In genomic region chr10:36554941-36555888, GRCm38 (mm10) we compare ENCODE assay signal across 15 mouse cellular contexts. TPM values are rescaled to one million over a fixed set of nuclear protein-coding genes. Genes with fewer than 3 reads are reported as not detected.
DNase-seq lines count a peak whose midpoint lies in the region; ATAC-seq lines count a peak whose summit lies in the region.
"Had no signal": no experiment of that assay in that cellular context is flagged by ENCODE, and none has a peak within 500 bp of the region (broad histone marks: within the 10 kb centered on the region; RNA-seq: fewer than 3 reads in every experiment).

No protein-coding gene starts in this region.

- no peaks in the 10 kb centered on the region for H3K4me1 ChIP-seq in embryonic facial prominence, embryonic 14.5 days (ENCODE audit: control insufficient read depth, insufficient read depth, low read length)
- H3K4me1 ChIP-seq in forebrain, embryonic 14.5 days (ENCODE audit: control insufficient read depth, insufficient read depth, low read length): peaks cover 4% of the 10 kb centered on the region; the same call in 1 of the 2 replicates
- no peaks in the 10 kb centered on the region for H3K4me1 ChIP-seq in intestine, embryonic 14.5 days (replicated peaks; ENCODE audit: control insufficient read depth, insufficient read depth, low read length)
- peaks cover 12% of the 10 kb centered on the region for H3K4me1 ChIP-seq in neural tube, embryonic 13.5 days (replicated peaks)
- H3K4me1 ChIP-seq: limb, embryonic 15.5 days had no signal

- no peak overlapping the region for H3K4me3 ChIP-seq in embryonic facial prominence, embryonic 14.5 days (ENCODE audit: low read depth, low read length)
- no peak overlapping the region for H3K4me3 ChIP-seq in forebrain, embryonic 14.5 days (ENCODE audit: low read depth, low read length)
- no peak overlapping the region for H3K4me3 ChIP-seq in intestine, embryonic 14.5 days (ENCODE audit: low read depth, low read length)
- H3K4me3 ChIP-seq in neural tube, embryonic 13.5 days: no peak overlapping the region
- H3K4me3 ChIP-seq: limb, embryonic 15.5 days had no signal

- 0 out of 2 replicates have a peak, but pooled peaks have one; percentile 30 for ATAC-seq in embryonic facial prominence, embryonic 14.5 days (ENCODE audit: low read depth)
- peak; percentile 88 for ATAC-seq in forebrain, embryonic 14.5 days
- peak; percentile 94 for ATAC-seq in intestine, embryonic 14.5 days (replicated peaks; ENCODE audit: low FRiP score, low TSS enrichment, low read depth)
- peak; percentile 61 for ATAC-seq in neural tube, embryonic 13.5 days (ENCODE audit: low read depth)

- no peak overlapping the region for H3K9ac ChIP-seq in embryonic facial prominence, embryonic 14.5 days (ENCODE audit: low read depth, low read length)
- no peak overlapping the region for H3K9ac ChIP-seq in forebrain, embryonic 14.5 days (ENCODE audit: low read length)
- H3K9ac ChIP-seq in intestine, embryonic 14.5 days (ENCODE audit: low read length): no peak overlapping the region
- H3K9ac ChIP-seq in neural tube, embryonic 13.5 days: no peak overlapping the region
- H3K9ac ChIP-seq: limb, embryonic 15.5 days; lung, embryonic 14.5 days had no signal

- DNase-seq in embryonic facial prominence, embryonic 14.5 days (ENCODE audit: low spot score): no peak
- peak; percentile 54 for DNase-seq in forebrain, embryonic 14.5 days (ENCODE audit: low spot score)
- DNase-seq in intestine, embryonic 14.5 days (ENCODE audit: low spot score): peak; percentile 53
- no peak for DNase-seq in cerebellum, postnatal 36 days
- DNase-seq in gastrocnemius, postnatal 4 days (ENCODE audit: low spot score in 2 of 2): no peak
- DNase-seq in kidney, adult 11 months: no peak
- DNase-seq: cerebellum, adult 2 months; gastrocnemius, postnatal 10 days; lung, embryonic 14.5 days; thymus, adult 2 months had no signal

- H3K9me3 ChIP-seq in embryonic facial prominence, embryonic 14.5 days (ENCODE audit: control insufficient read depth, low read length): no peaks in the 10 kb centered on the region
- no peaks in the 10 kb centered on the region for H3K9me3 ChIP-seq in forebrain, embryonic 14.5 days (replicated peaks; ENCODE audit: control insufficient read depth, low read length)
- H3K9me3 ChIP-seq in intestine, embryonic 14.5 days (ENCODE audit: control insufficient read depth, low read length): no peaks in the 10 kb centered on the region
- H3K9me3 ChIP-seq in neural tube, embryonic 13.5 days: no peaks in the 10 kb centered on the region
- H3K9me3 ChIP-seq: limb, embryonic 15.5 days had no signal

- no peaks in the 10 kb centered on the region for H3K27me3 ChIP-seq in embryonic facial prominence, embryonic 14.5 days (replicated peaks; ENCODE audit: control insufficient read depth, insufficient read depth, low read length)
- H3K27me3 ChIP-seq in forebrain, embryonic 14.5 days (replicated peaks; ENCODE audit: control insufficient read depth, insufficient read depth, low read length): no peaks in the 10 kb centered on the region
- H3K27me3 ChIP-seq in intestine, embryonic 14.5 days (replicated peaks; ENCODE audit: control insufficient read depth, insufficient read depth, low read length): no peaks in the 10 kb centered on the region
- no peaks in the 10 kb centered on the region for H3K27me3 ChIP-seq in neural tube, embryonic 13.5 days
- H3K27me3 ChIP-seq: limb, embryonic 15.5 days had no signal

- no peaks in the 10 kb centered on the region for H3K36me3 ChIP-seq in embryonic facial prominence, embryonic 14.5 days (ENCODE audit: control insufficient read depth, insufficient read depth, low read length)
- no peaks in the 10 kb centered on the region for H3K36me3 ChIP-seq in forebrain, embryonic 14.5 days (ENCODE audit: control insufficient read depth, insufficient read depth, low read length)
- no peaks in the 10 kb centered on the region for H3K36me3 ChIP-seq in intestine, embryonic 14.5 days (ENCODE audit: control insufficient read depth, insufficient read depth, low read length)
- no peaks in the 10 kb centered on the region for H3K36me3 ChIP-seq in neural tube, embryonic 13.5 days
- H3K36me3 ChIP-seq: limb, embryonic 15.5 days had no signal

- H3K27ac ChIP-seq in embryonic facial prominence, embryonic 14.5 days (replicated peaks; ENCODE audit: low read depth, low read length): no peak overlapping the region
- H3K27ac ChIP-seq in forebrain, embryonic 14.5 days (ENCODE audit: low read depth, low read length): no peak overlapping the region
- H3K27ac ChIP-seq in intestine, embryonic 14.5 days (ENCODE audit: low read depth): no peak overlapping the region
- no peak overlapping the region for H3K27ac ChIP-seq in neural tube, embryonic 13.5 days (replicated peaks)
- H3K27ac ChIP-seq: kidney, postnatal 0 days; limb, embryonic 15.5 days had no signal

- 71% methylated on average over 6 of the region's 6 CpGs for WGBS in embryonic facial prominence, embryonic 14.5 days
- 44% methylated on average over 6 of the region's 6 CpGs for WGBS in forebrain, embryonic 14.5 days
- 50% methylated on average over 6 of the region's 6 CpGs for WGBS in intestine, embryonic 14.5 days
- 52% methylated on average over 6 of the region's 6 CpGs for WGBS in neural tube, embryonic 13.5 days

- H3K4me2 ChIP-seq in embryonic facial prominence, embryonic 14.5 days (ENCODE audit: low read depth, low read length): no peak overlapping the region
- no peak overlapping the region for H3K4me2 ChIP-seq in forebrain, embryonic 14.5 days (ENCODE audit: low read length)
- no peak overlapping the region for H3K4me2 ChIP-seq in intestine, embryonic 14.5 days (ENCODE audit: low read length)
- H3K4me2 ChIP-seq in neural tube, embryonic 13.5 days: no peak overlapping the region
- H3K4me2 ChIP-seq: limb, embryonic 15.5 days; lung, embryonic 14.5 days had no signal

RNA-seq across cellular contexts. Expression of gene Hs3st5, which starts 48.6 kb away (rescaled TPM):
- polyA plus RNA-seq in embryonic facial prominence, embryonic 14.5 days (2014; fragmentation: Nextera tagmentation; extraction: Ambion mirVana): 4.1 and 5.7 TPM in 2 replicates
- 6.7 and 9.7 TPM in 2 replicates for polyA plus RNA-seq in forebrain, embryonic 14.5 days (2014; fragmentation: Nextera tagmentation; extraction: Ambion mirVana)
- 0.76 and 0.83 TPM in 2 replicates for polyA plus RNA-seq in intestine, embryonic 14.5 days (2014; fragmentation: Nextera tagmentation; extraction: Ambion mirVana)
- 26.1 and 26.4 TPM in 2 replicates for polyA plus RNA-seq in neural tube, embryonic 13.5 days (2015; fragmentation: Nextera tagmentation; extraction: Ambion mirVana)
- under 1 TPM; 0.29 to 0.52 TPM for total RNA-seq in gastrocnemius, postnatal 4 days (2021)
- total RNA-seq: hematopoietic stem cell, adult 5-6 weeks; megakaryocyte progenitor cell, adult 5-6 weeks had no signal

Comparison
In these comparisons a context has a peak if more than half of its experiments do, and no peak if none do; other contexts are left out.
1. ATAC-seq: peak in every context shown above with its lines; median percentile 94 in intestine, embryonic 14.5 days; 88 in forebrain, embryonic 14.5 days; 61 in neural tube, embryonic 13.5 days; 30 in embryonic facial prominence, embryonic 14.5 days.
2. DNase-seq: peak in forebrain, embryonic 14.5 days (single experiment) and intestine, embryonic 14.5 days (single experiment); none in embryonic facial prominence, embryonic 14.5 days (single experiment), cerebellum, postnatal 36 days (0 of 2), gastrocnemius, postnatal 4 days (0 of 2) and kidney, adult 11 months (single experiment).